Comparison of ENCODE assay signal across 7 mouse cellular contexts in the genomic region with DNA sequence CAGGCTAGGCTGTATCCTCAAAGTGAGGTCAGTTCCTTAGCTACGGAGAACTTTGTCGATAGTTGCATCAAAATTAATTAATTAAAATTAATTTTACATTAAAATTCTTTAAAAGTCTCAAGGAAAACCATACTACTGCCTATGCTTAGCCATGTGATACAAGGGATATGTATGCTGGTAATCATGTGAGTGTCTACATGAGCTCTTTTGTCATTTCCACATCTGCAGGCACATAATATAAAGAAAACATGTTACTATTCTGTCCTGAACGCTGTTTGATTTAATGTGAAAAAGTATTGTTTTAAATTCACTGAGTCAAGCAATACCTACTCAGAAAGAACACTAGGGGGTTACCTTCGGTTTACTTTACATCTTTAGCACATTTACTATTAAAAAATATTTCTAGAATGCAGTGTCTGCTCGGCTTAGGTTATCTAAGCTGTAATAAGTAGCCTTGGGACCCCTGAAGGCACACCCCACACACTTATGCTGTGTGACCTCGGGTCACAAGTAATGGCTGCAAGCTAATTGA.
DNase-seq lines count a peak whose midpoint lies in the region; ATAC-seq and TF ChIP-seq lines count a peak whose summit lies in the region.

No protein-coding gene starts in this region.

- H3K27ac ChIP-seq in lung, postnatal 0 days (ENCODE audit: low read length): peak overlapping the region; percentile 86
- peak overlapping the region; percentile 80 for H3K27ac ChIP-seq in forebrain, postnatal 0 days (ENCODE audit: low read depth, low read length)
- peak overlapping the region; percentile 79 for H3K27ac ChIP-seq in liver, embryonic 12.5 days
- peak overlapping the region; percentile 98 for H3K27ac ChIP-seq in stomach, embryonic 15.5 days

- no peaks in the 10 kb centered on the region for H3K27me3 ChIP-seq in lung, postnatal 0 days (replicated peaks; ENCODE audit: insufficient read depth, low read length)
- H3K27me3 ChIP-seq in forebrain, postnatal 0 days (ENCODE audit: insufficient read depth, low read length): no peaks in the 10 kb centered on the region
- H3K27me3 ChIP-seq in liver, embryonic 12.5 days (replicated peaks): no peaks in the 10 kb centered on the region
- no peaks in the 10 kb centered on the region for H3K27me3 ChIP-seq in stomach, embryonic 15.5 days (replicated peaks)

- H3K36me3 ChIP-seq in lung, postnatal 0 days (ENCODE audit: insufficient read depth, low read length): no peaks in the 10 kb centered on the region
- no peaks in the 10 kb centered on the region for H3K36me3 ChIP-seq in forebrain, postnatal 0 days (ENCODE audit: insufficient read depth)
- H3K36me3 ChIP-seq in liver, embryonic 12.5 days: no peaks in the 10 kb centered on the region
- H3K36me3 ChIP-seq in stomach, embryonic 15.5 days: no peaks in the 10 kb centered on the region

- H3K4me1 ChIP-seq in lung, postnatal 0 days (ENCODE audit: insufficient read depth, low read depth, low read length): no peaks in the 10 kb centered on the region
- H3K4me1 ChIP-seq in forebrain, postnatal 0 days (ENCODE audit: insufficient read depth): peaks cover 18% of the 10 kb centered on the region
- no peaks in the 10 kb centered on the region for H3K4me1 ChIP-seq in liver, embryonic 12.5 days
- 0 out of 2 replicates have a peak, but pooled peaks cover 2% of the 10 kb centered on the region for H3K4me1 ChIP-seq in stomach, embryonic 15.5 days

- H3K9me3 ChIP-seq in lung, postnatal 0 days (ENCODE audit: low read length): no peaks in the 10 kb centered on the region
- H3K9me3 ChIP-seq in forebrain, postnatal 0 days (ENCODE audit: low read length): no peaks in the 10 kb centered on the region
- no peaks in the 10 kb centered on the region for H3K9me3 ChIP-seq in liver, embryonic 12.5 days (replicated peaks)
- no peaks in the 10 kb centered on the region for H3K9me3 ChIP-seq in stomach, embryonic 15.5 days

- WGBS in lung, postnatal 0 days: 26% methylated on average over 6 of the region's 6 CpGs
- 21% methylated on average over 6 of the region's 6 CpGs for WGBS in forebrain, postnatal 0 days
- WGBS in liver, embryonic 12.5 days (ENCODE audit: insufficient replicate concordance): 51% methylated on average over 6 of the region's 6 CpGs
- WGBS in stomach, embryonic 15.5 days: 26% methylated on average over 6 of the region's 6 CpGs

- no peak for DNase-seq in lung, postnatal 0 days (ENCODE audit: low spot score)
- DNase-seq in lung, adult 18-20 months: no peak
- no peak for DNase-seq in forebrain, postnatal 0 days
- DNase-seq in cerebellum, adult 18-20 months: no peak

- TF ChIP-seq EP300 in lung, postnatal 0 days (IDR thresholded peaks at IDR 0.05): no peak

- peak overlapping the region; percentile 51 for H3K9ac ChIP-seq in lung, postnatal 0 days (replicated peaks; ENCODE audit: low read depth)
- peak overlapping the region; percentile 52 for H3K9ac ChIP-seq in forebrain, postnatal 0 days
- no peak overlapping the region; the same call in 1 of the 2 replicates for H3K9ac ChIP-seq in liver, embryonic 12.5 days
- peak overlapping the region; percentile 56 for H3K9ac ChIP-seq in stomach, embryonic 15.5 days

- no peak for ATAC-seq in lung, postnatal 0 days
- ATAC-seq in forebrain, postnatal 0 days: no peak; the same call in 1 of the 2 replicates
- ATAC-seq in liver, embryonic 12.5 days: no peak
- ATAC-seq in stomach, embryonic 15.5 days (ENCODE audit: insufficient read depth, low FRiP score, low read depth): peak; percentile 63; the same call in 1 of the 2 replicates
- no peak for ATAC-seq in inflammation-experienced regulatory T-cells, adult 6 months

- H3K4me3 ChIP-seq in lung, postnatal 0 days (ENCODE audit: low read depth, low read length): peak overlapping the region; percentile 39
- peak overlapping the region; percentile 34 for H3K4me3 ChIP-seq in forebrain, postnatal 0 days (ENCODE audit: low read depth, low read length)
- peak overlapping the region; percentile 44 for H3K4me3 ChIP-seq in liver, embryonic 12.5 days
- peak overlapping the region; percentile 55 for H3K4me3 ChIP-seq in stomach, embryonic 15.5 days (replicated peaks)

- peak overlapping the region; percentile 71 for H3K4me2 ChIP-seq in lung, postnatal 0 days (replicated peaks; ENCODE audit: low read depth, low read length)
- peak overlapping the region; percentile 58 for H3K4me2 ChIP-seq in forebrain, postnatal 0 days (ENCODE audit: low read depth)
- peak overlapping the region; percentile 47 for H3K4me2 ChIP-seq in liver, embryonic 12.5 days
- peak overlapping the region; percentile 58 for H3K4me2 ChIP-seq in stomach, embryonic 15.5 days

- no peak for TF ChIP-seq CTCF in lung, postnatal 0 days (IDR thresholded peaks at IDR 0.05)
- no peak for TF ChIP-seq CTCF in forebrain, postnatal 0 days (IDR thresholded peaks at IDR 0.05; ENCODE audit: low read depth)
